Mouse (Mus musculus): ENCODE measurements around the gene Suclg2. TPM values are rescaled to one million over a fixed set of nuclear protein-coding genes. Genes with fewer than 3 reads are reported as not detected.

Gene Suclg2
- polyA plus RNA-seq, 1 experiment, result 90.8 TPM

DNA sequence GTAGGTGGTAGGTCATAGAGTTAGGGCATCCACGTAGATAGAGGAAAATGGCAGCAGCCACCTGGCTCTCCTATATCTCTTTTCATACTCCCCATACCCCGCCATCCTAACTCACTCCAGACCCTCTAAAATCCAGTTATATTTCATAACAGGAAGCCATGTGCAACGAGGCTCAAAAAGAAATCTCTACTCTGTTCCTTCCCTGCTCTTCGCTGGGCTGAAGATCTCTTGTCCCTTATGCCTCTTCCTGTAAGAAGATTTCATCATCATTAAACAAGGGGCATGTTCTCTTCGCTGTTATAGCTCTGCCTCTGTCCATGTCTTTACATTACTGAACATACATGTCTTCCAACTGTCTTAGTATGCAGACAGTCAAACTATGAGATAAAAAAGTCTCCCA, 10.8 kb upstream of the Suclg2 start:
- no peaks in the 10 kb centered on the region for H3K9me3 ChIP-seq (replicated peaks; ENCODE audit: control insufficient read depth, insufficient read depth, low read length, poor library complexity, severe bottlenecking)
- no peaks in the 10 kb centered on the region for H3K36me3 ChIP-seq (ENCODE audit: control insufficient read depth, insufficient read depth, low read length, poor library complexity, severe bottlenecking)
- no peaks in the 10 kb centered on the region for H3K4me1 ChIP-seq (ENCODE audit: control insufficient read depth, insufficient read depth, low read length)
- H3K9ac ChIP-seq (ENCODE audit: low read depth, poor library complexity, severe bottlenecking), result no peak overlapping the region
- TF ChIP-seq CTCF (IDR thresholded peaks at IDR 0.05; ENCODE audit: low read depth, low read length), result no peak
- TF ChIP-seq POLR2A (IDR thresholded peaks at IDR 0.05; ENCODE audit: insufficient read depth, low read length), result no peak
- TF ChIP-seq EP300 (IDR thresholded peaks at IDR 0.05; ENCODE audit: insufficient read depth, low read depth, low read length), result no peak
- H3K27me3 ChIP-seq (ENCODE audit: control insufficient read depth, insufficient read depth, low read length, poor library complexity, severe bottlenecking), result no peaks in the 10 kb centered on the region
- no peak overlapping the region for H3K27ac ChIP-seq (ENCODE audit: insufficient read depth, low read length)
- no peak overlapping the region for H3K4me3 ChIP-seq (ENCODE audit: low read depth, low read length)

GRCm38 (mm10) chr6:95725281-95725680, 6.7 kb upstream of the Suclg2 start:
- no peaks in the 10 kb centered on the region for H3K36me3 ChIP-seq (ENCODE audit: control insufficient read depth, insufficient read depth, low read length, poor library complexity, severe bottlenecking)
- no peak overlapping the region for H3K27ac ChIP-seq (ENCODE audit: insufficient read depth, low read length)
- H3K9ac ChIP-seq (ENCODE audit: low read depth, poor library complexity, severe bottlenecking), result no peak overlapping the region
- no peaks in the 10 kb centered on the region for H3K27me3 ChIP-seq (ENCODE audit: control insufficient read depth, insufficient read depth, low read length, poor library complexity, severe bottlenecking)
- TF ChIP-seq POLR2A (IDR thresholded peaks at IDR 0.05; ENCODE audit: insufficient read depth, low read length) (no peak), EP300 (IDR thresholded peaks at IDR 0.05; ENCODE audit: insufficient read depth, low read depth, low read length) (no peak), CTCF (IDR thresholded peaks at IDR 0.05; ENCODE audit: low read depth, low read length) (no peak)
- no peaks in the 10 kb centered on the region for H3K4me1 ChIP-seq (ENCODE audit: control insufficient read depth, insufficient read depth, low read length)
- no peak overlapping the region for H3K4me3 ChIP-seq (ENCODE audit: low read depth, low read length)
- no peaks in the 10 kb centered on the region for H3K9me3 ChIP-seq (replicated peaks; ENCODE audit: control insufficient read depth, insufficient read depth, low read length, poor library complexity, severe bottlenecking)

DNA sequence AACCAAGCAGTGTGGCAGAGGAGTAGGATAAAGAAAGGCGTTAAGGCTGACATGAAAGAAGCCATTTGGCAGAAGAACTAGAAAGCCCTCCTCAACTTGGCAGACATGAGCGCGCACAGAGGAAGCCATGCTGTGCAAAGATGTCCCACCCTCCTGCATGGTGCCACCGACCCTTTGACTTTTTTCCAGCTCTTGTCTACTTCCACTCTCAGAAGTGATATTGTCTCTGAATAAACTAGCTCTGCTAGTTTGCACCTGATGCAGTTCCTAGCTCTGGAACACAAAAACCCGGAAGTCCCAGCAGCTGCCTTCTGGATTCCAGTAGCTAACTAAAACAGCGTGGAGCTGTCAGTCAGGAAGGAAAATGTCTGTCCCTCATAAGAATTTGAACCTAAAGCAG, 4.8 kb upstream of the Suclg2 start:
- H3K27me3 ChIP-seq (ENCODE audit: control insufficient read depth, insufficient read depth, low read length, poor library complexity, severe bottlenecking), result no peaks in the 10 kb centered on the region
- H3K9me3 ChIP-seq (replicated peaks; ENCODE audit: control insufficient read depth, insufficient read depth, low read length, poor library complexity, severe bottlenecking), result no peaks in the 10 kb centered on the region
- H3K9ac ChIP-seq (ENCODE audit: low read depth, poor library complexity, severe bottlenecking), result no peak overlapping the region
- no peaks in the 10 kb centered on the region for H3K36me3 ChIP-seq (ENCODE audit: control insufficient read depth, insufficient read depth, low read length, poor library complexity, severe bottlenecking)
- TF ChIP-seq CTCF (IDR thresholded peaks at IDR 0.05; ENCODE audit: low read depth, low read length), result no peak
- TF ChIP-seq EP300 (IDR thresholded peaks at IDR 0.05; ENCODE audit: insufficient read depth, low read depth, low read length), result no peak
- TF ChIP-seq POLR2A (IDR thresholded peaks at IDR 0.05; ENCODE audit: insufficient read depth, low read length), result no peak
- H3K27ac ChIP-seq (ENCODE audit: insufficient read depth, low read length), result no peak overlapping the region
- no peak overlapping the region for H3K4me3 ChIP-seq (ENCODE audit: low read depth, low read length)
- H3K4me1 ChIP-seq (ENCODE audit: control insufficient read depth, insufficient read depth, low read length), result no peaks in the 10 kb centered on the region

- Histone ChIP-seq H3K27ac (ENCODE audit: insufficient read depth, low read length) (no peak overlapping the region), H3K4me1 (ENCODE audit: control insufficient read depth, insufficient read depth, low read length) (no peaks in the 10 kb centered on the region), H3K9me3 (replicated peaks; ENCODE audit: control insufficient read depth, insufficient read depth, low read length, poor library complexity, severe bottlenecking) (no peaks in the 10 kb centered on the region), H3K9ac (ENCODE audit: low read depth, poor library complexity, severe bottlenecking) (no peak overlapping the region), H3K27me3 (ENCODE audit: control insufficient read depth, insufficient read depth, low read length, poor library complexity, severe bottlenecking) (no peaks in the 10 kb centered on the region), H3K4me3 (ENCODE audit: low read depth, low read length) (no peak overlapping the region), H3K36me3 (ENCODE audit: control insufficient read depth, insufficient read depth, low read length, poor library complexity, severe bottlenecking) (no peaks in the 10 kb centered on the region)
- TF ChIP-seq CTCF (IDR thresholded peaks at IDR 0.05; ENCODE audit: low read depth, low read length) (no peak), EP300 (IDR thresholded peaks at IDR 0.05; ENCODE audit: insufficient read depth, low read depth, low read length) (no peak), POLR2A (IDR thresholded peaks at IDR 0.05; ENCODE audit: insufficient read depth, low read length) (no peak)
Observed at GRCm38 (mm10) chr6:95719791-95720190, 1.2 kb upstream of the Suclg2 start.

DNA sequence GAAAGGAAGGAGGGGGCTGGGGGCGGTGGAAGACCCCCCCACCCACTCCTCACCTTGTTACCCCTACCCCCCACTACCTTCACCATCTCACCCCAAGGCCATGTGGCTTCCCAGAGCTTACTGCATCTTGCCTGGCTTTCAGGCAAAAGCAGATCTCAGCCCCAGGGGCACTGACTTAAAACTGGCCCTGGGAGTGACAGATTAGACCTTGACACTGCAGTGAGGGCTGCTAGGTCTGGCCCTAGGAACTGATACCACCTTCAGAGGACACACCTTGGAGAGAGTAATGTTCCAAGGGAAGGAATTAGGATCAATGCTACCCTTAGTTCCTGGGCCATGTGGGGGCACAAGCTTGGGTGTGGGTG, 351 bp upstream of the Suclg2 start:
- Histone ChIP-seq H3K9ac (ENCODE audit: low read depth, poor library complexity, severe bottlenecking) (peak overlapping the region; percentile 90; the same call in 1 of the 2 replicates), H3K4me1 (ENCODE audit: control insufficient read depth, insufficient read depth, low read length) (peaks cover under 1% of the 10 kb centered on the region), H3K27ac (ENCODE audit: insufficient read depth, low read length) (no peak overlapping the region), H3K9me3 (replicated peaks; ENCODE audit: control insufficient read depth, insufficient read depth, low read length, poor library complexity, severe bottlenecking) (no peaks in the 10 kb centered on the region), H3K36me3 (ENCODE audit: control insufficient read depth, insufficient read depth, low read length, poor library complexity, severe bottlenecking) (no peaks in the 10 kb centered on the region), H3K27me3 (ENCODE audit: control insufficient read depth, insufficient read depth, low read length, poor library complexity, severe bottlenecking) (no peaks in the 10 kb centered on the region), H3K4me3 (ENCODE audit: low read depth, low read length) (peak overlapping the region; percentile 41; the same call in 1 of the 2 replicates)
- no peak for TF ChIP-seq POLR2A (IDR thresholded peaks at IDR 0.05; ENCODE audit: insufficient read depth, low read length)
- no peak for TF ChIP-seq EP300 (IDR thresholded peaks at IDR 0.05; ENCODE audit: insufficient read depth, low read depth, low read length)
- no peak for TF ChIP-seq CTCF (IDR thresholded peaks at IDR 0.05; ENCODE audit: low read depth, low read length)

DNA sequence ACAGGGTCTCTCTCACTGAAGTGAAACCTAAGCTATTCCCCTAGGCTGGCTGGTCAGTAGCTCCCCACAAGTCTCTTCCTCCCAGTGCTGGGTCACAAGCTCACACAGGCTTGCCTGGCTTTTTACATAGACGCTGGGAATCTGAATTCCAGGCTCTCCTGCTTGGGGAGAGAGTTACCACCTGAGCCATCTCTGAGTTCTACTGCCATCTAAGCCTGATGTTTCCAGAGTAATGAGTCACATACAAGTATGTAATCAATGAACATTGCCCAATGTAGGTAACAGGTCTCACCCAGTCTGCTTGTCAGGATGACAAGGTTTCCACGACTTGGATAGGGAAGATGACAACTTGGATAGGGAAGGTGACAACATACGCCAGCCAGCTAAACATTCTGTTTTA, 1.5 kb downstream of the Suclg2 start:
- Histone ChIP-seq H3K9ac (ENCODE audit: low read depth, poor library complexity, severe bottlenecking) (no peak overlapping the region), H3K27me3 (ENCODE audit: control insufficient read depth, insufficient read depth, low read length, poor library complexity, severe bottlenecking) (no peaks in the 10 kb centered on the region), H3K9me3 (replicated peaks; ENCODE audit: control insufficient read depth, insufficient read depth, low read length, poor library complexity, severe bottlenecking) (no peaks in the 10 kb centered on the region), H3K4me1 (ENCODE audit: control insufficient read depth, insufficient read depth, low read length) (peaks cover 2% of the 10 kb centered on the region), H3K27ac (ENCODE audit: insufficient read depth, low read length) (no peak overlapping the region), H3K4me3 (ENCODE audit: low read depth, low read length) (no peak overlapping the region), H3K36me3 (ENCODE audit: control insufficient read depth, insufficient read depth, low read length, poor library complexity, severe bottlenecking) (no peaks in the 10 kb centered on the region)
- no peak for TF ChIP-seq POLR2A (IDR thresholded peaks at IDR 0.05; ENCODE audit: insufficient read depth, low read length)
- TF ChIP-seq EP300 (IDR thresholded peaks at IDR 0.05; ENCODE audit: insufficient read depth, low read depth, low read length), result no peak
- TF ChIP-seq CTCF (IDR thresholded peaks at IDR 0.05; ENCODE audit: low read depth, low read length), result no peak

All from ES-Bruce4 (cell line).